Mouse (Mus musculus) lung, postnatal 0 days (tissue): Measurements from ENCODE around the gene Tsen2.

Experiments
- CTCF ChIP-seq: IDR thresholded peaks from 2 replicates; pipeline ENCODE4 v1.5.1; 2016; ENCODE audit warnings: antibody characterized with exemption, mild to moderate bottlenecking
- EP300 ChIP-seq: IDR thresholded peaks from 2 replicates; pipeline ENCODE4 v1.6.1; 2016; ENCODE audit warnings: antibody characterized with exemption, mild to moderate bottlenecking, control low read depth

GRCm38 (mm10) chr6:115626121-115626520 lies 81.7 kb downstream of the Tsen2 start:
- no peak for TF ChIP-seq EP300
- TF ChIP-seq CTCF, result no peak
